Mouse (Mus musculus): Measurements from ENCODE around the gene Pyy.

Gene Pyy

DNA sequence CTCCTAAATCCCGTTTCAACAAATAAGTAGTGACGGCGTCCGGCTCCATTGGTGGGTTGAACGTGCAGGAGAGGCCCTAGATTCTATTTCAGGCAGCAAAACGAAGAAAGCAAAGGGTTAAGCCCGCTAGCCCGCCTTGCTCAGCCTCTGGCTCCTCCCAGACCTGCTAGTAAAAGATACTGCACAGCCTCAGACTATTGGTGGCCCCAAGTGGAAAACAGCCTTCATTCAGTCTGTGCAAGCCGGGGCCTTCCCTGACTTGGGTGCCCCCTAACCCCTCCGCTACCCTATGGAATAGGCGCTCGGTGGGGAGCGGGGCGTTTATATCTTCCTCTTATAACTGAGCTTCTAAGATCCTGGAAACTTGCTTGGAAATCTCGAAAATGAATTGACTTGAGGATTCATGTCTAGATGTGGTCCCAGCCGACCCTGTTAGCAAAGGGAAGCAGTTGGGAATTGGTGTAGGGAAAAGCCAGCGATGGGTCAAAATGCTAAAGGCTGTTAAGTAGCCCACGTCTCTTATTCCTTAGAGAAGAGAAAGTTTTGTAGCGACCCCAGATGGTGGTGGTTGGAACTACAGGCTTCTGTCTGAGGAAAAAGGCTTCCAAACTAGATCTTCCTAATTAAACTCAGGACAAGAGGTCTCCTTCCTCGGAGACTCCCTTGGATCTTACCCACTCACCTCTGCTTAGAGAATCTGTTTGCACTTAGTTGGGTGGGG is 18.4 kb downstream of the Pyy start:
- DNase-seq, result peak; percentile 74

DNA sequence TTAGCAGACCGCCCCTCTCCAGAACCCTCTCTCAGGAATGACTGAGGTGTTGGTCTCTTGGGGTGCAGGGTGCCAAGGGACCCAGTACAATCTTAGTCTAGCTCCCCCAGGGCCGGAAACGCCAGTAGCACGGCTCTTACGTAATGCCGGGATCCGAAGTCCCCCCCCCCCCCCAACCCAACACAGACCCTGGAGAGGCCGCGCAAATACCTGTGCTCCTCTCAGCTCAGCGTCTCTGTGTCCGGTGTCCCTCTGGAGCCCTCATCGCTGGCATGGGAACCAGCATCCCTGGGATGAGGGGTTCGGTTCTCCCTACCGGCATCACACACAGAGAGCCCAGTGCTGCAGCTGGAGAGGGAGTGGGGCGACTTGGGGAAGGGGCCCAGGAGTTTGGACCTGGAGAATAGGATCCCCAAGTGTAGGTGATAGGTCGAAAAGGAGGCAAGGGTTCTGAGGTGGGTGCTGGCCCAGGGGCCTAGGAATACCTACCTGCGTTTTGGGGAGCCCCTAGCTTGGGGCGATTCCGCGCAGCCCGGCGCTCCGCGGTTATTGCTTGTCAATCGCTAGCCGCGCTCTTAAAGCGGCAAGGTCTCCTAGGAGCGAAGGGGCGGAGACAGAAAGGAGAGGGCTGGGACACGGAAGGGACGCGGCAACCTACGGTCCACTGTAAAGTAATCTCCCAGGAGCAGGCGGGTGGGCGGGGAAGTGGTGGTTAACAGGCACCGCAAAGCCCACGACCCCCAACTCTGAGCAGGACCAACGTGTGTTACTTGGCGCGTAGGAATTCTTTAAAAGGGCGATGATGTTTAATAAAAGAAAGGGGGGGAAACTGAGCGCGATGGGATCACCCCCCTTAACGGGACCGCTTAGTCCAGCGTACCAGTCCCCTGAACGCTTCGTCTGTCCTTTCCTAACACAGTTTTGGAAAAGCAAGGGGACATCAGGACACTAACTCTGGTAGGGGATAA is 19.4 kb downstream of the Pyy start, which contains the start of gene Mpp2:
Gene Mpp2 (minus strand): TSS at position 585 of the 968 bp plus-strand sequence.
- peak; percentile 70 for DNase-seq

DNA sequence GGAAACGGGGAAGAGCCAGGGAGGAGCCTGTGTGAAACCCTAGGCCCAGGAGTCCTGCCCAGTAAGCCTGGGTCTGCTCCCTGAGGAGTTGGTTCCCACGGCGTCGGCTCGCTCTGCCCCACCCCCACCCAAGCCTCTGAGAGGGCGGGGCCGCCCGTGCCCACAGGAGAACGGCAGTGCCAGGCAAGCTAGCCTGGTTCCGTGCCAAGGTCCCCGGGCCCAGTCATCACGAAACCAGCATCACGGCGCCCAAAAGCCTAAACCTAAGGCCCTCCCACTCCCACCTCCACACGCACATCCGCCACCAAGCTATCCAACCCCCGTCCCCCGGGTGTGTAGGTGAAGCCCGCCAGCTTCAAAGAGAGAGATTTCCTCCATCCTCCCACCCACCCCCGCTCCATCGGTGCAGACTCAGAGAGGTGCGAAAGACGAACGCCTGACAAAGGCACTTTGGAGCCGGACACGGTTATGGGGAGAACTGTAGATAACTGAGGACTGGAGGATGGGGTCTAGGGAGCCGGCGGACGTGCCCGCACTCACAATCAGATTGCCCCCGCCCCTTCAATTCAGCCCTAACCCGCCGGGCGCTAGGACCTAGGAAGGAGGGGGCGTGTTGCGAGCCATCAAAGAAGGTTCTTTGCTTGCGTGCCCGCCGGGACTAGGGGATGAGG is 20.4 kb downstream of the Pyy start:
- DNase-seq, result peak; percentile 84

DNA sequence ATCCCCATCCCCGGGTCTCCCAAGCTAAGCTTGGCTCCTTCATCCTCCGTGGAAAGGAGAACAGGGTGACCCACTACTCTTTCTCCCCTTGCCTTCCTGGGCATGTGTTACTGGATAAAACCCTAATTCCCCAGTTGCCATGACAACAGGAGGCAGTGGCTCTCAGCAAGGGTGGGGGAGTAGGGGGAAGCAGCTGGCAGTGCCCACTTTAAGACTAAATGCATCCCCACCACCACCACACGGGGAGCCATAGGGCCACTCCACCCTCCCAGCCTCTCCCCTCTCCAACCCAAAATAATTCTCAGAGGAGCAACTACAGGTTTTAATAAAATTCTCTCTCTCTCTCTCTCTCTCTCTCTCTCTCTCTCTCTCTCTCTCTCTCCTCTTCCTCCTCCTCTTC is 21.3 kb downstream of the Pyy start:
- DNase-seq, result peak; percentile 74

DNA sequence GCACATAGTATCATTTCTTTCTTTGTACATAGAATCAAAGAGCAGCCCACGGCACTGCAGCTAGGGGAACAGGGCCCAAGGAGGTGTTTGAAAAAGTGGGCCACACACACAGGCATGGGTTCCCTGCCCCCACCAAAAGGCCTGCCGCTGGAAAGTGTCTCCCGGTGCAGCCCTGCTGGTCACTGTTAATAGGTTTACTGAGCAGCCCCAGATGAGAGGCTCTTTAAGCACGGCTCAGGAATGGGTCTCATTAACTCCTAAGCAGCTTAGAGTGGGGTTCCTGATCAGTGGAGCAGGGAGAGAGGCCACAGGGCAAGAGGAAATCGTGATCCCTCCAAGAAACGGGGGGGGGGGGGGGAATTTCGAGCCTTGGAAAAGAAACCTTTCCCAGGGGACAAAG is 23.5 kb downstream of the Pyy start:
- no peak for DNase-seq

DNA sequence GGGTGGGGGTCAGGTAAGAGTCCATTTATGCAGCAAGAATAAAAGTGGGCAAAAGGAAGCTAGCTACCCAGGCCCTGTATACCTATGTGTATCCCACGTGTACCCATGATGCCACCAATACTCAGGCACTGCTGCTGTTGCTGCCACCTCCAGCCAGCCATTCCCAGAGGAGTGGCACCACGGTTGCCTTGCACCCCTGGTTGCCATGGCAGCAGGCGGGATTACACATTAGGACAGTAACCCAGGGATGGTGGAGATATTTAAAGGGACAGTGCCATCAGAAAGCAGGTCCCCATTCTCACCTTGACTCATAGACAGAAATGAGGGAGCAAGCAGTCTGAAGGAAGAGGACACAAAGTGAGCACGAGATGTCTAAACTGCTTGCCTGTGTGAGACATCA is 24.4 kb downstream of the Pyy start:
- peak; percentile 40 for DNase-seq

DNA sequence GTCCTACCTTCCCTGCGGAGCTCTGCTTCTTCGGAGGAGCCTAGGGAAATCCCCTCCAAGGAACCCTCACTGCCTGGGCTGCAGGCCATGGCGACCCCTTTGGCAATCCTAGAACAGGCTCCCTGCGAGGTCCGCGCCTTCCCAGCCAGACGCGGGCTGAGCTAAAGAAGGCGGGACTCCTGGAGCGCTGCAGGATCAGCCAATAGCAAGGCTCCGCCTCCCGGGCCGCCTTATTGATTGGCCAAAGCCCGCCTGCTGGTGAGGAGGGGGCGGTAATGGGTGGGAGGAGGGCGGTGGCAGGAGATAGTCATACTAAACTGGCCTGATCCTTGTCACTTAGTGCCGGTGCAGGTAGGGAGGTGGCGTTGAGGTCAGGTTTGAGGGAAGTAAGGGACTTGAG is 25.3 kb downstream of the Pyy start:
- DNase-seq, result peak; percentile 82

DNA sequence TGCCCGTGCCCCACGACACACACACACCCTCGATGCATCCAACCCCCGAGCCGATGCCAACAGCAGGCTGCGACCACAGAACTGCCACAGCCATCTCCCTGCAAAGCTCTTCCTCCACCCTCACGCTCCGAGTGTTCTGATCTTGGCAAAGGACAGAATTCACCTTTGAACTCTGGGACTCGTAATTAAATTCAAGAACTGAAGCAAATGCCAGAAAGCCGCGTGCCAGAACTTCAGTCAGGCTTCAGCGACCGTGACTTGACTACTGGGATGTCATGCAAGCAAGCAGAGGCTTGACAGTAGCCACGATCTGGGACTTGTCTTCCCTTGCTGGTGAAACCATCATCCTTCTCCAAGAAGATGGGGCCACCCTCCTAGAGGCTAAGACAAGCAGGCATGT is 33.9 kb downstream of the Pyy start:
- DNase-seq, result no peak

DNA sequence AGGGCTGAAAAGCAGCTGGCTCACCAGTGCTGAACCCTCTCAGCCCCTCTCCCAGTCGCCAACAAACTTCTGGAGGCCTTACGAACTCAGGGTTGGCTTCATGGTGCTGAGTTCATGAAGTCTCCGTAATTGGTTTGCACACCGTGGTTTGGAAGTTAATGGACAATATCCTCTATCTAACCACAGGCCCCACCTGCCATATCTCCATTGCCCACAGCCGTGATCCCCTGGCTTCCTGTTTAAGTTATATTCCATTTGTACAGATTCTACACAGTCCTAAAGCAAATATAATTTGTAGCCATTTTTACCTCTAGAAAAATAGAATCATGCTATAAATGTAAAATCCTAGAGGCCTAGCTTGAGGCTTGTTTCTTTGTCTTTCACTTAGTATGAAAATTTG is 34.9 kb downstream of the Pyy start:
- no peak for DNase-seq

DNA sequence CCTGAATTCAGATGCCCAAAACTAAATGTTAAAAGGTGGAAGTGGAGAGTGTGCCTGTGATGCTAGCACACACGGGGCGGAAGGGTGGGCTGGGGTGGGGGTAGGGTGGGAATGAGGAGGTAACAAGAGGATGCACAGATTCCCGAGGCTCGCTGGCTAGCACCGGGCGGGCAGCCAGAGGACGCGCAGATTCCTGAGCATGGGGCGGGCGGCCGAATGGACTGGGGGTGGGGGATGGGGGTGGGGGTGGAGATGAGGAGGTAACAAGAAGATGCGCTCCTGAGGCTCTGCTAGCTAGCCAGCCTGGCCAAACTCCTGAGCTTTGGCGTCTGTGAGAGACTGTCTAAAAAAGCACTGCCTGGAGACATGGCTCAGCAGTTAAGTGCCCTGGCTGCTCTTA is 37.2 kb downstream of the Pyy start:
- DNase-seq, result no peak

DNA sequence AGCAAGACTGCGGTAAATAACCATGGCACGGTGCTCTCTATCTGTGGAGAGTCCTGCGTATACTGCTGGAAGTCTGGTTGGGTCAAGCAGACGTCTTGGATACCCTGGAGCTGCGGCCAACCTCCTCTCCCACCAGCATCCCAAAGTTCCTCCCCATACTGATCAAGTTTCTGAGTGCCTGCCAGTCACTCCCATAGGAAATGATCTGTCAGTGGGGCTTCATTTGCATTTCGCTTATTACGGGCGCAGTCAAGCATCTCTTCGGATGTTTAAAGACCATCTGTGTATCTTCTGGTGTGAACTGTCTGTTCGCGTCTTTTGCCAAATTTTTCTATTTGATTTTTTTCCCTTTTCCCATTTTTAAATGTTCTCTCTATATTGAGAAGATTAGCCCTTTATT is 38.0 kb downstream of the Pyy start:
- no peak for DNase-seq

DNA sequence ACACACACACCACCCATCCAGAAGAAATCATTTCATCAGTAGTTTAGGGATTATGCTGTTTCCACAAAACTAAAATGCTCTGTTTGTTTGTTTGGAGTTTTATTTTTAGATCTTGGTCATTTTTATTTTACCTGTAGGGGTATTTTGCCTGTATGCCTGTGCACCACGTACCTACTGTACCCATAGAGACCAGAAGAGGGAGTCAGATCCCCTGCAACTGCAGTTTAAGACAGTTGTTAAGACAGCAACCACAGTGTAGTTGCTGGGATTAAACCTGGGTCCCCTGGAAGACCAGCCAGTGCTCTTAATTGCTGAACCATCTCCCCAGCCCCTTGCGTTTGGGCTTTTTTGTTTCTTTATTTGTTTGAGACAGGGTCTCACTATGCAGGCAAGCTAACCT is 38.7 kb downstream of the Pyy start:
- DNase-seq, result no peak

DNA sequence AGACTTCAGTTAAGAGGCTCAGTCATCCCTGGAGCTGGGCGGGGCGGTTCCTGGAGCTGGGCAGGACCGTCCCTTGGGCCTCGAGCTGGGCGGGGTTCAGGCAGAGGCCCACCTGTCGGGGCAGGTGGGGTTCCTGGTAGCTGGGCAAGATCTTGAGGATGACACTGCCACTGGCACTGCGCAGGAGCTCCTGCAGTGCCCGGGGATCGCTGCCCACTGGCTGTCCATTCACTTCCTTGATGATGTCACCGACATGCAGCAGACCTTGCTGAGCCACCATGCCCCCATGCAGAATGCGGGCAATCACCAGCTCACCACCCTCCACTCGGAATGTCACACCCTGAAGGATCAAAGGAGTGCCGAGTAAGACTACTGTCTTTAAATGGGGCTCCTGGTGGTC is 44.6 kb downstream of the Pyy start:
- no peak for DNase-seq

DNA sequence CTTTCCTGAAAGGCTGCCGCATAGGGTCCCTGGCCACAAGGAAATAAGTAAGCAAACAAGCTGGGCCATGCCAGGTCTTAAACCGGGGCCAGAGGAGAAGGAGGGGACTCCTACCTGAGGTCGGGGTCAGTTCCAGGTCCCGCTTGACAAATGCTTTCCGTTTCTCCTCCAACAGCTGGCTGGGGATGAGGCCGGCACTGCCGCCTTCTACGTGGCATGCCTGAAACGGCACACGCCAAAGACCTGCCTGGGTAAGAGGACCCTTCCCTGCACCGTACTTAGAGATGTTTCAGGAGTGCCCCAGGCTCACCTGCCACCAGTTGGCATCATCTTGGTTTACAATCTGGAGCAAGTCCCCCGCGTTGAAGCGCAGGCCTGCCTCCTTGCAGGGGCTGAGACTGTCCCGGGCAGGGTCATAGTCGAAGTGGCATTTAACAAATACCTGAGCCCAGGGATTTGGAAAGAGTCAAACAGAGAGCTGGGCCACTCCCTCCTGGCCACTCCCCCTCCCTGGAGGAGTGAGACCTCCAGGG is 45.6 kb downstream of the Pyy start:
- DNase-seq, result no peak

DNA sequence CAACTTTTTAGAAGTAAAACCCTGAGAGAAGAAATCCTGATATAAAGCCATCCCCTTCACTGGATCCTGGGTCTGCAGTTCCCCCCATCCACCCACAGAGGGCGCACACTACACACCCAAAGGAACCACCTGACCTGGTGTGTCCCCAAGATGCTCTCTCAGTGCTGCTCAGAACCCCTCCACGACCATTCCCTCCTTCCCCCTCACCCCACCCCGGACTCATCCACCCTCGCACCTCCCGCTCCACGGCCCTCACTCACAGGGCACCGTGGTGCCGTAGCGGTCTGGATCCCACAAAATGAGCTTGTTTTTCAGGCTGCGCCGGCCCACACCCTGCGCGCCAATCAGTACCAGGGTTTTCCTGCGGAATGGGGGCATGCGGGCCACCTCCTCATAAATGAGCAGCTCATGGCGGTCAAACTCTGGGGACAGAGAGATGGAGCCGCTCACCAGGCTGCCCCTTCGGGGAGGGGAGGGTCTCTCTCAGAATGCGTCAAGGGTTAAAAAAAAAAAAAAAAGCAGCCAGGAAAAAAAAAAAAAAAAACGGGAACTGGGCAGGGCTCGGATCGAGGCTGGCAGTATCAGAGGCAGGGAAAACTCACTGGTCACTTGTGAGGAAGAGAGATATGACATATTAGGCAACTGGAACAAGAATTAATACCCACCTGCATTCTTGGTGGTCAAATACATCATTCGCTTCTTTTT is 46.2 kb downstream of the Pyy start:
- DNase-seq, result peak; percentile 64
